Comparison of ENCODE assay signal across 22 mouse cellular contexts in genomic region chr7:117734994-117735698, GRCm38 (mm10).
DNase-seq lines count a peak whose midpoint lies in the region; ATAC-seq lines count a peak whose summit lies in the region.
"Had no signal": no experiment of that assay in that cellular context is flagged by ENCODE, and none has a peak within 500 bp of the region (broad histone marks: within the 10 kb centered on the region; RNA-seq: fewer than 3 reads in every experiment).

No protein-coding gene starts in this region.

- no peak overlapping the region for H3K4me3 ChIP-seq in embryonic facial prominence, embryonic 14.5 days (ENCODE audit: low read depth, low read length)
- H3K4me3 ChIP-seq in embryonic facial prominence, embryonic 10.5 days: no peak overlapping the region
- H3K4me3 ChIP-seq in hindbrain, embryonic 15.5 days: no peak overlapping the region
- H3K4me3 ChIP-seq in hindbrain, embryonic 14.5 days (replicated peaks; ENCODE audit: low read length): no peak overlapping the region
- H3K4me3 ChIP-seq in forebrain, embryonic 11.5 days (ENCODE audit: low read depth, low read length): no peak overlapping the region
- H3K4me3 ChIP-seq in forebrain, embryonic 16.5 days (replicated peaks; ENCODE audit: low read length): no peak overlapping the region
- H3K4me3 ChIP-seq: embryonic facial prominence, embryonic 15.5 days; heart, embryonic 12.5 days; hindbrain, embryonic 10.5 days; liver, embryonic 13.5 days had no signal

- no peaks in the 10 kb centered on the region for H3K9me3 ChIP-seq in embryonic facial prominence, embryonic 14.5 days (ENCODE audit: control insufficient read depth, low read length)
- H3K9me3 ChIP-seq in embryonic facial prominence, embryonic 10.5 days: no peaks in the 10 kb centered on the region
- H3K9me3 ChIP-seq in hindbrain, embryonic 15.5 days: no peaks in the 10 kb centered on the region
- no peaks in the 10 kb centered on the region for H3K9me3 ChIP-seq in hindbrain, embryonic 14.5 days (ENCODE audit: control insufficient read depth, low read length)
- no peaks in the 10 kb centered on the region for H3K9me3 ChIP-seq in forebrain, embryonic 11.5 days (ENCODE audit: control insufficient read depth, low read length)
- no peaks in the 10 kb centered on the region for H3K9me3 ChIP-seq in forebrain, embryonic 16.5 days (ENCODE audit: control insufficient read depth, low read length)
- H3K9me3 ChIP-seq: embryonic facial prominence, embryonic 15.5 days; heart, embryonic 12.5 days; hindbrain, embryonic 10.5 days; liver, embryonic 13.5 days had no signal

- WGBS in embryonic facial prominence, embryonic 14.5 days: 74% methylated on average over 7 of the region's 7 CpGs
- 84% methylated on average over 7 of the region's 7 CpGs for WGBS in embryonic facial prominence, embryonic 10.5 days
- 79% methylated on average over 7 of the region's 7 CpGs for WGBS in hindbrain, embryonic 15.5 days
- WGBS in hindbrain, embryonic 14.5 days: 75% methylated on average over 7 of the region's 7 CpGs
- WGBS in forebrain, embryonic 11.5 days: 49% methylated on average over 7 of the region's 7 CpGs
- WGBS in forebrain, embryonic 16.5 days: 17% methylated on average over 7 of the region's 7 CpGs

- no peak overlapping the region for H3K27ac ChIP-seq in embryonic facial prominence, embryonic 14.5 days (replicated peaks; ENCODE audit: low read depth, low read length)
- no peak overlapping the region for H3K27ac ChIP-seq in embryonic facial prominence, embryonic 10.5 days (replicated peaks)
- no peak overlapping the region for H3K27ac ChIP-seq in hindbrain, embryonic 15.5 days (replicated peaks)
- H3K27ac ChIP-seq in hindbrain, embryonic 14.5 days: no peak overlapping the region
- peak overlapping the region; percentile 84; the same call in 1 of the 2 replicates for H3K27ac ChIP-seq in forebrain, embryonic 11.5 days (ENCODE audit: low read depth, low read length)
- H3K27ac ChIP-seq in forebrain, embryonic 16.5 days (ENCODE audit: low read length): peak overlapping the region; percentile 57
- H3K27ac ChIP-seq: embryonic facial prominence, embryonic 15.5 days; hindbrain, embryonic 10.5 days; kidney, postnatal 0 days; liver, embryonic 13.5 days had no signal

- no peak overlapping the region for H3K4me2 ChIP-seq in embryonic facial prominence, embryonic 14.5 days (ENCODE audit: low read depth, low read length)
- H3K4me2 ChIP-seq in hindbrain, embryonic 15.5 days: no peak overlapping the region
- no peak overlapping the region for H3K4me2 ChIP-seq in hindbrain, embryonic 14.5 days (replicated peaks)
- H3K4me2 ChIP-seq in forebrain, embryonic 11.5 days (ENCODE audit: low read depth, low read length, severe bottlenecking): no peak overlapping the region
- H3K4me2 ChIP-seq in forebrain, embryonic 16.5 days (ENCODE audit: low read length): peak overlapping the region; percentile 13; the same call in 1 of the 2 replicates
- H3K4me2 ChIP-seq: embryonic facial prominence, embryonic 15.5 days; heart, embryonic 12.5 days; liver, embryonic 13.5 days had no signal

- H3K36me3 ChIP-seq in embryonic facial prominence, embryonic 14.5 days (ENCODE audit: control insufficient read depth, insufficient read depth, low read length): no peaks in the 10 kb centered on the region
- no peaks in the 10 kb centered on the region for H3K36me3 ChIP-seq in embryonic facial prominence, embryonic 10.5 days (replicated peaks)
- no peaks in the 10 kb centered on the region for H3K36me3 ChIP-seq in hindbrain, embryonic 15.5 days
- no peaks in the 10 kb centered on the region for H3K36me3 ChIP-seq in hindbrain, embryonic 14.5 days (replicated peaks; ENCODE audit: control insufficient read depth, insufficient read depth)
- no peaks in the 10 kb centered on the region for H3K36me3 ChIP-seq in forebrain, embryonic 11.5 days (ENCODE audit: control insufficient read depth, insufficient read depth, low read length)
- H3K36me3 ChIP-seq in forebrain, embryonic 16.5 days (ENCODE audit: control insufficient read depth, insufficient read depth): no peaks in the 10 kb centered on the region
- H3K36me3 ChIP-seq: embryonic facial prominence, embryonic 15.5 days; heart, embryonic 12.5 days; hindbrain, embryonic 10.5 days; liver, embryonic 13.5 days had no signal

- H3K4me1 ChIP-seq in embryonic facial prominence, embryonic 14.5 days (ENCODE audit: control insufficient read depth, insufficient read depth, low read length): no peaks in the 10 kb centered on the region
- H3K4me1 ChIP-seq in embryonic facial prominence, embryonic 10.5 days: no peaks in the 10 kb centered on the region
- H3K4me1 ChIP-seq in hindbrain, embryonic 15.5 days (replicated peaks): no peaks in the 10 kb centered on the region
- no peaks in the 10 kb centered on the region; the same call in 1 of the 2 replicates for H3K4me1 ChIP-seq in hindbrain, embryonic 14.5 days (replicated peaks; ENCODE audit: control insufficient read depth, insufficient read depth, low read length)
- peaks cover 10% of the 10 kb centered on the region for H3K4me1 ChIP-seq in forebrain, embryonic 11.5 days (replicated peaks; ENCODE audit: control insufficient read depth, insufficient read depth, low read length)
- peaks cover 20% of the 10 kb centered on the region for H3K4me1 ChIP-seq in forebrain, embryonic 16.5 days (replicated peaks; ENCODE audit: control insufficient read depth, insufficient read depth, low read length)
- H3K4me1 ChIP-seq: embryonic facial prominence, embryonic 15.5 days; heart, embryonic 12.5 days; hindbrain, embryonic 10.5 days; liver, embryonic 13.5 days had no signal

- H3K27me3 ChIP-seq in embryonic facial prominence, embryonic 14.5 days (replicated peaks; ENCODE audit: control insufficient read depth, insufficient read depth, low read length): no peaks in the 10 kb centered on the region
- no peaks in the 10 kb centered on the region for H3K27me3 ChIP-seq in embryonic facial prominence, embryonic 10.5 days (replicated peaks; ENCODE audit: low read depth, poor library complexity, severe bottlenecking)
- H3K27me3 ChIP-seq in hindbrain, embryonic 15.5 days: no peaks in the 10 kb centered on the region
- H3K27me3 ChIP-seq in hindbrain, embryonic 14.5 days (ENCODE audit: control insufficient read depth, insufficient read depth, low read length): no peaks in the 10 kb centered on the region
- no peaks in the 10 kb centered on the region for H3K27me3 ChIP-seq in forebrain, embryonic 11.5 days (ENCODE audit: control insufficient read depth, insufficient read depth, low read length)
- no peaks in the 10 kb centered on the region for H3K27me3 ChIP-seq in forebrain, embryonic 16.5 days (replicated peaks; ENCODE audit: control insufficient read depth, insufficient read depth, low read length)
- H3K27me3 ChIP-seq: embryonic facial prominence, embryonic 15.5 days; heart, embryonic 12.5 days; liver, embryonic 13.5 days had no signal

- H3K9ac ChIP-seq in embryonic facial prominence, embryonic 14.5 days (ENCODE audit: low read depth, low read length): no peak overlapping the region
- no peak overlapping the region for H3K9ac ChIP-seq in hindbrain, embryonic 15.5 days
- no peak overlapping the region for H3K9ac ChIP-seq in hindbrain, embryonic 14.5 days
- H3K9ac ChIP-seq in forebrain, embryonic 11.5 days (ENCODE audit: low read length): no peak overlapping the region
- no peak overlapping the region; the same call in 1 of the 2 replicates for H3K9ac ChIP-seq in forebrain, embryonic 16.5 days (replicated peaks; ENCODE audit: low read depth, low read length)
- H3K9ac ChIP-seq: embryonic facial prominence, embryonic 15.5 days; heart, embryonic 12.5 days; liver, embryonic 13.5 days had no signal

- no peak for ATAC-seq in embryonic facial prominence, embryonic 14.5 days (ENCODE audit: low read depth)
- 0 out of 2 replicates have a peak, but pooled peaks have one; percentile 23 for ATAC-seq in hindbrain, embryonic 15.5 days (ENCODE audit: low FRiP score, low read depth)
- no peak for ATAC-seq in hindbrain, embryonic 14.5 days (ENCODE audit: low FRiP score)
- ATAC-seq in forebrain, embryonic 11.5 days (replicated peaks; ENCODE audit: low FRiP score): peak; percentile 75
- ATAC-seq in forebrain, embryonic 16.5 days: peak; percentile 75
- no peak for ATAC-seq in inflammation-experienced regulatory T-cells, adult 6 months
- ATAC-seq: CD4-positive, CD25-positive, alpha-beta regulatory T cell, adult 4 months had no signal

- peak; percentile 33 for DNase-seq in embryonic facial prominence, embryonic 14.5 days (ENCODE audit: low spot score)
- no peak for DNase-seq in embryonic facial prominence, embryonic 10.5 days (ENCODE audit: low spot score)
- no peak for DNase-seq in hindbrain, embryonic 14.5 days (ENCODE audit: low spot score)
- DNase-seq in forebrain, embryonic 11.5 days (ENCODE audit: low spot score): no peak
- DNase-seq: cerebellum, adult 2 months; cerebellum, postnatal 25 days; embryo, embryonic 11 days; heart, postnatal 10 days; kidney, adult 2 months; layer of hippocampus, adult 9-11 months; liver, embryonic 13.5 days; lung, adult 2 months; lung, postnatal 14 days; thymus, postnatal 14 days had no signal

Comparison
In these comparisons a context has a peak if more than half of its experiments do, and no peak if none do; other contexts are left out.
1. ATAC-seq: peak in hindbrain, embryonic 15.5 days (single experiment), forebrain, embryonic 11.5 days (single experiment) and forebrain, embryonic 16.5 days (single experiment); none in embryonic facial prominence, embryonic 14.5 days (single experiment), hindbrain, embryonic 14.5 days (single experiment) and inflammation-experienced regulatory T-cells, adult 6 months (single experiment).
2. H3K27ac ChIP-seq: peak in forebrain, embryonic 11.5 days (single experiment) and forebrain, embryonic 16.5 days (single experiment); none in embryonic facial prominence, embryonic 14.5 days (single experiment), embryonic facial prominence, embryonic 10.5 days (single experiment), hindbrain, embryonic 15.5 days (single experiment) and hindbrain, embryonic 14.5 days (single experiment).